In the genomic region with DNA sequence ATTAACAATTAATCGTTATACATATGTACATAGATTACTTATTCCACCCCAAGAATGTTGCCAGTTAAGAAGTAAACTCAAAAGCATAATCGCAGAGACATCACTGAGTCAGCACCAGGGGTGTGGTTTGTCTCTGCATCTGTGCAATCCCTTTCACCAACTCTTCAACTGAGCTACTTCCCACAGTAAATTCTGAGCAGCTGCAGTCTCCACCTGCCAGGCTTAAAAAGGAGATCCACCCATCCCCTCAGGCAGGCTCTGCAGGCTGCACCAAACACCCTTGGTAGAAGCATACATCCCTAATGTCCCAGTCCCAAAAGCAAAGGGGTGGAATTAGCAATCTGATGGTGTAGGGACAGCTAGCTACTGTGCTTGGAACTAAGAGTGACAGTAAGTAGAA, we compare ENCODE assay signal across 17 mouse cellular contexts. TPM values are rescaled to one million over a fixed set of nuclear protein-coding genes. Genes with fewer than 3 reads are reported as not detected.
DNase-seq lines count a peak whose midpoint lies in the region; ATAC-seq and TF ChIP-seq lines count a peak whose summit lies in the region.
"Had no signal": no experiment of that assay in that cellular context is flagged by ENCODE, and none has a peak within 500 bp of the region (broad histone marks: within the 10 kb centered on the region; RNA-seq: fewer than 3 reads in every experiment).

No protein-coding gene starts in this region.

- TF ChIP-seq EP300 in heart, adult 2 months (IDR thresholded peaks at IDR 0.05; ENCODE audit: insufficient read depth, low read depth, low read length) = no peak

- TF ChIP-seq POLR2A in heart, adult 2 months (IDR thresholded peaks at IDR 0.05; ENCODE audit: insufficient read depth, low read depth, low read length) = no peak

- H3K27me3 ChIP-seq in heart, embryonic 10.5 days (ENCODE audit: insufficient read depth, poor library complexity, severe bottlenecking) = peaks cover 8% of the 10 kb centered on the region
- 0 out of 2 replicates have a peak, but pooled peaks cover 5% of the 10 kb centered on the region for H3K27me3 ChIP-seq in embryonic facial prominence, embryonic 15.5 days
- H3K27me3 ChIP-seq in stomach, embryonic 16.5 days (ENCODE audit: control insufficient read depth, insufficient read depth, low read length) = no peaks in the 10 kb centered on the region
- no peaks in the 10 kb centered on the region for H3K27me3 ChIP-seq in heart, adult 2 months (ENCODE audit: control insufficient read depth, insufficient read depth, low read length)

- peak overlapping the region; percentile 94; the same call in 1 of the 2 replicates for H3K4me2 ChIP-seq in embryonic facial prominence, embryonic 15.5 days (replicated peaks)
- peak overlapping the region; percentile 87 for H3K4me2 ChIP-seq in stomach, embryonic 16.5 days (ENCODE audit: low read depth, low read length)

- H3K79me2 ChIP-seq in heart, adult 2 months (replicated peaks; ENCODE audit: control insufficient read depth, insufficient read depth, low read length) = no peaks in the 10 kb centered on the region

- no peak for TF ChIP-seq CTCF in heart, adult 2 months (IDR thresholded peaks at IDR 0.05)

- no peaks in the 10 kb centered on the region for H3K36me3 ChIP-seq in heart, embryonic 10.5 days
- H3K36me3 ChIP-seq in embryonic facial prominence, embryonic 15.5 days = no peaks in the 10 kb centered on the region
- no peaks in the 10 kb centered on the region for H3K36me3 ChIP-seq in stomach, embryonic 16.5 days (ENCODE audit: control insufficient read depth, insufficient read depth, low read length)
- no peaks in the 10 kb centered on the region for H3K36me3 ChIP-seq in heart, adult 2 months (ENCODE audit: control insufficient read depth, insufficient read depth, low read length)
- H3K36me3 ChIP-seq: hindbrain, embryonic 10.5 days; liver, embryonic 15.5 days had no signal

- H3K4me1 ChIP-seq in heart, embryonic 10.5 days = peaks cover 14% of the 10 kb centered on the region
- peaks cover 8% of the 10 kb centered on the region for H3K4me1 ChIP-seq in embryonic facial prominence, embryonic 15.5 days
- H3K4me1 ChIP-seq in stomach, embryonic 16.5 days (ENCODE audit: control insufficient read depth, insufficient read depth, low read length) = peaks cover 18% of the 10 kb centered on the region
- no peaks in the 10 kb centered on the region for H3K4me1 ChIP-seq in heart, adult 2 months (ENCODE audit: control insufficient read depth, insufficient read depth, low read length)

- H3K9ac ChIP-seq in embryonic facial prominence, embryonic 15.5 days = no peak overlapping the region
- H3K9ac ChIP-seq in stomach, embryonic 16.5 days (ENCODE audit: low read length) = peak overlapping the region; percentile 78; the same call in 1 of the 2 replicates
- H3K9ac ChIP-seq in heart, adult 2 months (ENCODE audit: low read depth, low read length) = no peak overlapping the region
- H3K9ac ChIP-seq: liver, embryonic 15.5 days had no signal

- DNase-seq in heart, adult 11 months = peak; percentile 69
- DNase-seq in heart, embryonic 10.5 days (ENCODE audit: low spot score) = no peak
- peak; percentile 11 for DNase-seq in retina, postnatal 1 day
- no peak for DNase-seq in retina, embryonic 14.5 days (ENCODE audit: low spot score)
- DNase-seq in kidney, postnatal 4 days = no peak
- DNase-seq in heart, adult 2 months = no peak
- DNase-seq: adrenal gland, adult 8-10 months; cerebellum, postnatal 36 days; thymus, postnatal 14 days had no signal

- intact Hi-C loops in heart, adult 2 months (cut with DNase I) = no loop called here

- H3K9me3 ChIP-seq in heart, embryonic 10.5 days = no peaks in the 10 kb centered on the region
- no peaks in the 10 kb centered on the region for H3K9me3 ChIP-seq in embryonic facial prominence, embryonic 15.5 days (replicated peaks)
- H3K9me3 ChIP-seq in stomach, embryonic 16.5 days (replicated peaks; ENCODE audit: control insufficient read depth, low read length) = no peaks in the 10 kb centered on the region
- H3K9me3 ChIP-seq: hindbrain, embryonic 10.5 days; liver, embryonic 15.5 days had no signal

- ATAC-seq in embryonic facial prominence, embryonic 15.5 days (ENCODE audit: insufficient number of reproducible peaks, low FRiP score, low TSS enrichment, low read depth) = no peak
- no peak for ATAC-seq in stomach, embryonic 16.5 days (ENCODE audit: insufficient read depth, low FRiP score)
- ATAC-seq: CD4-positive, CD25-positive, alpha-beta regulatory T cell, adult 4 months had no signal

- 81% methylated on average over 2 of the region's 2 CpGs for WGBS in heart, embryonic 10.5 days
- 60% methylated on average over 2 of the region's 2 CpGs for WGBS in embryonic facial prominence, embryonic 15.5 days
- WGBS in stomach, embryonic 16.5 days = 64% methylated on average over 2 of the region's 2 CpGs
- 79% methylated on average over 2 of the region's 2 CpGs for WGBS in heart, adult 2 months

- no peak overlapping the region for H3K27ac ChIP-seq in heart, embryonic 10.5 days
- H3K27ac ChIP-seq in embryonic facial prominence, embryonic 15.5 days (replicated peaks) = peak overlapping the region; percentile 82; the same call in 1 of the 2 replicates
- H3K27ac ChIP-seq in stomach, embryonic 16.5 days (ENCODE audit: low read length) = peak overlapping the region; percentile 97
- no peak overlapping the region for H3K27ac ChIP-seq in heart, adult 2 months
- H3K27ac ChIP-seq: hindbrain, embryonic 10.5 days; layer of hippocampus, adult 2 months; liver, embryonic 15.5 days had no signal

- H3K4me3 ChIP-seq in heart, embryonic 10.5 days = no peak overlapping the region
- H3K4me3 ChIP-seq in embryonic facial prominence, embryonic 15.5 days (replicated peaks) = peak overlapping the region; percentile 55
- H3K4me3 ChIP-seq in stomach, embryonic 16.5 days (replicated peaks; ENCODE audit: low read length) = peak overlapping the region; percentile 62
- H3K4me3 ChIP-seq in heart, adult 2 months = no peak overlapping the region
- H3K4me3 ChIP-seq: layer of hippocampus, adult 2 months; megakaryocyte, embryonic 14.5 days had no signal

RNA-seq across cellular contexts. Expression of gene Fam83b, which starts 1.3 kb away (rescaled TPM):
- polyA plus RNA-seq in heart, embryonic 10.5 days (2016; fragmentation: Nextera tagmentation; extraction: Ambion mirVana) = 0.64 and 0.78 TPM in 2 replicates
- polyA plus RNA-seq in embryonic facial prominence, embryonic 15.5 days (2015; fragmentation: Nextera tagmentation; extraction: Ambion mirVana) = 6.1 and 6.3 TPM in 2 replicates
- polyA plus RNA-seq in stomach, embryonic 16.5 days (2015; fragmentation: Nextera tagmentation; extraction: Ambion mirVana) = 11.3 and 13.6 TPM in 2 replicates
- under 1 TPM in 1 of 2 experiments, not detected in 1; 0.34 TPM for total RNA-seq in heart, adult 2 months (2021)
- polyA plus RNA-seq in heart, adult 2 months (2012; rRNA removed) = not detected in 2 replicates
- polyA plus RNA-seq: CD4-positive, CD25-positive, alpha-beta regulatory T cell, adult 4 months; spleen, adult 2 months had no signal

Comparison
In these comparisons a context has a peak if more than half of its experiments do, and no peak if none do; other contexts are left out.
1. DNase-seq: peak in heart, adult 11 months (single experiment) and retina, postnatal 1 day (single experiment); none in heart, embryonic 10.5 days (single experiment), retina, embryonic 14.5 days (single experiment), kidney, postnatal 4 days (0 of 2) and heart, adult 2 months (0 of 2).
2. H3K27ac ChIP-seq: peak in embryonic facial prominence, embryonic 15.5 days (single experiment) and stomach, embryonic 16.5 days (single experiment); none in heart, embryonic 10.5 days (single experiment) and heart, adult 2 months (single experiment).
3. H3K4me3 ChIP-seq: peak in embryonic facial prominence, embryonic 15.5 days (single experiment) and stomach, embryonic 16.5 days (single experiment); none in heart, embryonic 10.5 days (single experiment) and heart, adult 2 months (single experiment).